Mouse (Mus musculus) midbrain, embryonic 13.5 days (tissue): ENCODE measurements at regions not wholly inside any gene's neighbourhood (a gene's known extent, or its start where the extent isn't known, plus 50 kb on each side); places are given as distances from the start of the nearest gene placed in this dataset.

ENCODE experiments used
- ATAC-seq: fragments of 200-750 bp; cut with Nextera tagmentation; 2 replicates; pipeline ENCODE4 v1.8.0; 2017; ENCODE audit warnings: mild to moderate bottlenecking, moderate TSS enrichment, moderate library complexity
- H3K27ac ChIP-seq: fragments of 300-500 bp; sonication (generic); 2 replicates; pipeline ENCODE4 v1.5.1; 2015; ENCODE audit warnings: inconsistent platforms, mild to moderate bottlenecking, moderate library complexity
- H3K27me3 ChIP-seq: fragments of 300-500 bp; sonication (generic); 2 replicates; pipeline ENCODE4 v1.6.1; 2015; ENCODE audit warnings: mild to moderate bottlenecking, inconsistent platforms
- H3K36me3 ChIP-seq: fragments of 300-500 bp; sonication (generic); 2 replicates; pipeline ENCODE4 v1.6.1; 2015; ENCODE audit warnings: mild to moderate bottlenecking, inconsistent platforms
- H3K4me1 ChIP-seq: fragments of 300-500 bp; sonication (generic); replicated peaks from 2 replicates; pipeline ENCODE4 v1.6.1; 2015; ENCODE audit warnings: inconsistent platforms
- H3K4me2 ChIP-seq: fragments of 300-500 bp; sonication (generic); replicated peaks from 2 replicates; pipeline ENCODE4 v1.6.1; 2015; ENCODE audit warnings: moderate library complexity, mild to moderate bottlenecking, inconsistent platforms
- H3K4me3 ChIP-seq: fragments of 300-500 bp; sonication (generic); replicated peaks from 2 replicates; pipeline ENCODE4 v1.5.1; 2015; ENCODE audit warnings: mild to moderate bottlenecking, inconsistent platforms
- H3K9ac ChIP-seq: fragments of 300-500 bp; sonication (generic); replicated peaks from 2 replicates; pipeline ENCODE4 v1.6.1; 2015; ENCODE audit warnings: mild to moderate bottlenecking, inconsistent platforms
- H3K9me3 ChIP-seq: fragments of 300-500 bp; sonication (generic); 2 replicates; pipeline ENCODE4 v1.6.1; 2016; ENCODE audit warnings: mild to moderate bottlenecking, inconsistent platforms
- WGBS: fragments of 180-500 bp; shearing (Covaris S2); methylation state at CpG from one replicate; pipeline ENCODE4 v1.1.7; 2015; 5-methylcytosine and 5-hydroxymethylcytosine counted together

- no peaks in the 10 kb centered on the region for H3K4me1 ChIP-seq
- H3K27me3 ChIP-seq = 0 out of 2 replicates have a peak, but pooled peaks cover 3% of the 10 kb centered on the region
- no peak for ATAC-seq
- H3K9ac ChIP-seq = no peak overlapping the region
- 48% methylated on average over 3 of the region's 3 CpGs for WGBS
- H3K36me3 ChIP-seq = no peaks in the 10 kb centered on the region
- no peak overlapping the region for H3K4me3 ChIP-seq
- no peak overlapping the region for H3K27ac ChIP-seq
- no peaks in the 10 kb centered on the region for H3K9me3 ChIP-seq
- no peak overlapping the region for H3K4me2 ChIP-seq
These were observed 288.2 kb downstream of the Ttll7 start for GRCm38 (mm10) chr3:147140414-147140813.

- ATAC-seq = no peak
- Histone ChIP-seq H3K4me3 (no peak overlapping the region), H3K4me2 (no peak overlapping the region), H3K9me3 (no peaks in the 10 kb centered on the region), H3K27me3 (no peaks in the 10 kb centered on the region), H3K9ac (no peak overlapping the region), H3K27ac (no peak overlapping the region), H3K36me3 (no peaks in the 10 kb centered on the region), H3K4me1 (no peaks in the 10 kb centered on the region)
- WGBS = 90% methylated on average over 3 of the region's 3 CpGs
These were observed 301.3 kb downstream of the Ttll7 start for GRCm38 (mm10) chr3:147153456-147153855.

GRCm38 (mm10) chr3:147153998-147154397, 301.8 kb downstream of the Ttll7 start:
- H3K4me3 ChIP-seq = no peak overlapping the region
- WGBS = 82% methylated on average over 2 of the region's 2 CpGs
- no peak for ATAC-seq
- H3K9ac ChIP-seq = no peak overlapping the region
- no peaks in the 10 kb centered on the region for H3K36me3 ChIP-seq
- H3K4me1 ChIP-seq = no peaks in the 10 kb centered on the region
- no peaks in the 10 kb centered on the region for H3K9me3 ChIP-seq
- H3K4me2 ChIP-seq = no peak overlapping the region
- no peaks in the 10 kb centered on the region for H3K27me3 ChIP-seq
- H3K27ac ChIP-seq = no peak overlapping the region

- H3K4me2 ChIP-seq = no peak overlapping the region
- no peak overlapping the region for H3K4me3 ChIP-seq
- WGBS = 92% methylated on average over 10 of the region's 10 CpGs
- H3K27ac ChIP-seq = no peak overlapping the region
- no peak for ATAC-seq
- no peaks in the 10 kb centered on the region for H3K27me3 ChIP-seq
- H3K36me3 ChIP-seq = no peaks in the 10 kb centered on the region
- H3K9ac ChIP-seq = no peak overlapping the region
- no peaks in the 10 kb centered on the region for H3K9me3 ChIP-seq
- 0 out of 2 replicates have a peak, but pooled peaks cover 3% of the 10 kb centered on the region for H3K4me1 ChIP-seq
These were observed 311.0 kb downstream of the Ttll7 start for GRCm38 (mm10) chr3:147163126-147163525.

GRCm38 (mm10) chr3:147163540-147163939, 311.4 kb downstream of the Ttll7 start:
- Histone ChIP-seq H3K4me3 (no peak overlapping the region), H3K9ac (no peak overlapping the region), H3K36me3 (no peaks in the 10 kb centered on the region), H3K4me1 (0 out of 2 replicates have a peak, but pooled peaks cover 3% of the 10 kb centered on the region), H3K9me3 (no peaks in the 10 kb centered on the region), H3K27me3 (no peaks in the 10 kb centered on the region), H3K4me2 (no peak overlapping the region), H3K27ac (no peak overlapping the region)
- ATAC-seq = no peak
- 90% methylated on average over 5 of the region's 5 CpGs for WGBS

- Histone ChIP-seq H3K9me3 (no peaks in the 10 kb centered on the region), H3K27ac (no peak overlapping the region), H3K27me3 (no peaks in the 10 kb centered on the region), H3K36me3 (no peaks in the 10 kb centered on the region), H3K4me3 (no peak overlapping the region), H3K4me2 (no peak overlapping the region), H3K4me1 (no peaks in the 10 kb centered on the region; the same call in 1 of the 2 replicates), H3K9ac (no peak overlapping the region)
- ATAC-seq = no peak
- 92% methylated on average over 6 of the region's 6 CpGs for WGBS
These were observed 312.8 kb downstream of the Ttll7 start for GRCm38 (mm10) chr3:147164931-147165330.

- Histone ChIP-seq H3K27me3 (no peaks in the 10 kb centered on the region), H3K4me3 (no peak overlapping the region), H3K9me3 (no peaks in the 10 kb centered on the region), H3K4me2 (no peak overlapping the region), H3K9ac (no peak overlapping the region), H3K4me1 (no peaks in the 10 kb centered on the region; the same call in 1 of the 2 replicates), H3K36me3 (no peaks in the 10 kb centered on the region), H3K27ac (no peak overlapping the region)
- ATAC-seq = no peak
- 66% methylated on average over 5 of the region's 5 CpGs for WGBS
These were observed 314.4 kb downstream of the Ttll7 start for GRCm38 (mm10) chr3:147166555-147166954.

GRCm38 (mm10) chr3:147169215-147169614, 317.0 kb downstream of the Ttll7 start:
- Histone ChIP-seq H3K4me3 (no peak overlapping the region), H3K4me1 (no peaks in the 10 kb centered on the region; the same call in 1 of the 2 replicates), H3K27ac (no peak overlapping the region), H3K9me3 (no peaks in the 10 kb centered on the region), H3K9ac (no peak overlapping the region), H3K27me3 (no peaks in the 10 kb centered on the region), H3K36me3 (no peaks in the 10 kb centered on the region), H3K4me2 (no peak overlapping the region)
- 89% methylated on average over 2 of the region's 2 CpGs for WGBS
- no peak for ATAC-seq

GRCm38 (mm10) chr3:147170106-147170505, 317.9 kb downstream of the Ttll7 start:
- Histone ChIP-seq H3K4me1 (no peaks in the 10 kb centered on the region; the same call in 1 of the 2 replicates), H3K4me2 (no peak overlapping the region), H3K4me3 (no peak overlapping the region), H3K9ac (no peak overlapping the region), H3K27ac (no peak overlapping the region), H3K27me3 (no peaks in the 10 kb centered on the region), H3K36me3 (no peaks in the 10 kb centered on the region), H3K9me3 (no peaks in the 10 kb centered on the region)
- 59% methylated on average over 2 of the region's 2 CpGs for WGBS
- ATAC-seq = no peak

- H3K4me3 ChIP-seq = no peak overlapping the region
- no peak for ATAC-seq
- H3K9me3 ChIP-seq = no peaks in the 10 kb centered on the region
- 88% methylated on average over 6 of the region's 6 CpGs for WGBS
- H3K4me1 ChIP-seq = peaks cover 31% of the 10 kb centered on the region
- H3K36me3 ChIP-seq = no peaks in the 10 kb centered on the region
- H3K27ac ChIP-seq = no peak overlapping the region
- H3K27me3 ChIP-seq = no peaks in the 10 kb centered on the region
- H3K4me2 ChIP-seq = no peak overlapping the region
- H3K9ac ChIP-seq = no peak overlapping the region
These were observed 326.6 kb downstream of the Ttll7 start for GRCm38 (mm10) chr3:147178746-147179145.

GRCm38 (mm10) chr3:147180711-147181110, 328.5 kb downstream of the Ttll7 start:
- H3K27ac ChIP-seq = peak overlapping the region; percentile 86
- 28% methylated on average over 4 of the region's 4 CpGs for WGBS
- no peak overlapping the region for H3K4me3 ChIP-seq
- ATAC-seq = no peak
- H3K9me3 ChIP-seq = no peaks in the 10 kb centered on the region
- no peak overlapping the region for H3K4me2 ChIP-seq
- H3K36me3 ChIP-seq = no peaks in the 10 kb centered on the region
- no peak overlapping the region for H3K9ac ChIP-seq
- H3K27me3 ChIP-seq = no peaks in the 10 kb centered on the region
- peaks cover 34% of the 10 kb centered on the region for H3K4me1 ChIP-seq

- no peaks in the 10 kb centered on the region for H3K27me3 ChIP-seq
- H3K9ac ChIP-seq = 0 out of 2 replicates have a peak overlapping the region, but pooled peaks have one; percentile 10
- H3K9me3 ChIP-seq = no peaks in the 10 kb centered on the region
- H3K4me3 ChIP-seq = peak overlapping the region; percentile 4
- peaks cover 34% of the 10 kb centered on the region for H3K4me1 ChIP-seq
- WGBS = 0% methylated on average over 20 of the region's 20 CpGs
- peak overlapping the region; percentile 43 for H3K4me2 ChIP-seq
- ATAC-seq = peak; percentile 75
- peak overlapping the region; percentile 86 for H3K27ac ChIP-seq
- H3K36me3 ChIP-seq = no peaks in the 10 kb centered on the region
These were observed 329.6 kb downstream of the Ttll7 start for GRCm38 (mm10) chr3:147181501-147182365.
